Mouse (Mus musculus): Measurements from ENCODE around the gene Gm13420. TPM values are rescaled to one million over a fixed set of nuclear protein-coding genes. Genes with fewer than 3 reads are reported as not detected.
A peak's percentile ranks its signal among the peaks of the same experiment; 100 is the strongest.

The Gm13420 gene
- polyA plus RNA-seq, 1 experiment from 2014 or later = not detected

- no peak for DNase-seq (ENCODE audit: low spot score)
- no peak overlapping the region for H3K9ac ChIP-seq (ENCODE audit: low read length)
- H3K4me2 ChIP-seq (ENCODE audit: low read depth, low read length, severe bottlenecking) = no peak overlapping the region
- WGBS = 85% methylated on average over 8 of the region's 8 CpGs
- ATAC-seq (replicated peaks; ENCODE audit: low FRiP score) = no peak
- peaks cover 3% of the 10 kb centered on the region; the same call in 1 of the 2 replicates for H3K36me3 ChIP-seq (ENCODE audit: control insufficient read depth, insufficient read depth, low read length)
- H3K27ac ChIP-seq (ENCODE audit: low read depth, low read length) = no peak overlapping the region
- H3K4me1 ChIP-seq (replicated peaks; ENCODE audit: control insufficient read depth, insufficient read depth, low read length) = no peaks in the 10 kb centered on the region
- H3K9me3 ChIP-seq (ENCODE audit: control insufficient read depth, low read length) = no peaks in the 10 kb centered on the region
- no peaks in the 10 kb centered on the region for H3K27me3 ChIP-seq (ENCODE audit: control insufficient read depth, insufficient read depth, low read length)
- no peak overlapping the region for H3K4me3 ChIP-seq (ENCODE audit: low read depth, low read length)
Measured at GRCm38 (mm10) chr2:29771611-29772461, 20.4 kb upstream of the Gm13420 start.

- no peak overlapping the region for H3K27ac ChIP-seq (ENCODE audit: low read depth, low read length)
- H3K4me1 ChIP-seq (replicated peaks; ENCODE audit: control insufficient read depth, insufficient read depth, low read length) = no peaks in the 10 kb centered on the region
- no peak for ATAC-seq (replicated peaks; ENCODE audit: low FRiP score)
- no peaks in the 10 kb centered on the region for H3K9me3 ChIP-seq (ENCODE audit: control insufficient read depth, low read length)
- H3K27me3 ChIP-seq (ENCODE audit: control insufficient read depth, insufficient read depth, low read length) = no peaks in the 10 kb centered on the region
- no peak overlapping the region for H3K4me2 ChIP-seq (ENCODE audit: low read depth, low read length, severe bottlenecking)
- no peak for DNase-seq (ENCODE audit: low spot score)
- no peak overlapping the region for H3K9ac ChIP-seq (ENCODE audit: low read length)
- no peak overlapping the region for H3K4me3 ChIP-seq (ENCODE audit: low read depth, low read length)
- H3K36me3 ChIP-seq (ENCODE audit: control insufficient read depth, insufficient read depth, low read length) = no peaks in the 10 kb centered on the region; the same call in 1 of the 2 replicates
Measured at GRCm38 (mm10) chr2:29770162-29770561, 18.7 kb upstream of the Gm13420 start.

GRCm38 (mm10) chr2:29768901-29769300 is 17.4 kb upstream of the Gm13420 start:
- H3K9me3 ChIP-seq (ENCODE audit: control insufficient read depth, low read length) = no peaks in the 10 kb centered on the region
- no peaks in the 10 kb centered on the region for H3K4me1 ChIP-seq (replicated peaks; ENCODE audit: control insufficient read depth, insufficient read depth, low read length)
- no peak overlapping the region for H3K4me2 ChIP-seq (ENCODE audit: low read depth, low read length, severe bottlenecking)
- no peak overlapping the region for H3K27ac ChIP-seq (ENCODE audit: low read depth, low read length)
- no peak for ATAC-seq (replicated peaks; ENCODE audit: low FRiP score)
- no peak overlapping the region for H3K9ac ChIP-seq (ENCODE audit: low read length)
- DNase-seq (ENCODE audit: low spot score) = no peak
- WGBS = 73% methylated on average over 9 of the region's 9 CpGs
- no peaks in the 10 kb centered on the region for H3K27me3 ChIP-seq (ENCODE audit: control insufficient read depth, insufficient read depth, low read length)
- H3K4me3 ChIP-seq (ENCODE audit: low read depth, low read length) = no peak overlapping the region
- H3K36me3 ChIP-seq (ENCODE audit: control insufficient read depth, insufficient read depth, low read length) = no peaks in the 10 kb centered on the region; the same call in 1 of the 2 replicates

GRCm38 (mm10) chr2:29767976-29768709 is 16.7 kb upstream of the Gm13420 start:
- H3K9ac ChIP-seq (ENCODE audit: low read length) = no peak overlapping the region
- no peak overlapping the region for H3K27ac ChIP-seq (ENCODE audit: low read depth, low read length)
- DNase-seq (ENCODE audit: low spot score) (no peak), ATAC-seq (replicated peaks; ENCODE audit: low FRiP score) (no peak)
- H3K36me3 ChIP-seq (ENCODE audit: control insufficient read depth, insufficient read depth, low read length) = no peaks in the 10 kb centered on the region; the same call in 1 of the 2 replicates
- 75% methylated on average over 11 of the region's 11 CpGs for WGBS
- H3K4me1 ChIP-seq (replicated peaks; ENCODE audit: control insufficient read depth, insufficient read depth, low read length) = no peaks in the 10 kb centered on the region
- H3K9me3 ChIP-seq (ENCODE audit: control insufficient read depth, low read length) = no peaks in the 10 kb centered on the region
- H3K4me3 ChIP-seq (ENCODE audit: low read depth, low read length) = no peak overlapping the region
- H3K27me3 ChIP-seq (ENCODE audit: control insufficient read depth, insufficient read depth, low read length) = no peaks in the 10 kb centered on the region
- H3K4me2 ChIP-seq (ENCODE audit: low read depth, low read length, severe bottlenecking) = no peak overlapping the region

GRCm38 (mm10) chr2:29764831-29765230 is 13.3 kb upstream of the Gm13420 start:
- DNase-seq (ENCODE audit: low spot score) (peak; percentile 86), ATAC-seq (replicated peaks; ENCODE audit: low FRiP score) (no peak)
- Histone ChIP-seq H3K27ac (ENCODE audit: low read depth, low read length) (no peak overlapping the region), H3K9ac (ENCODE audit: low read length) (no peak overlapping the region), H3K27me3 (ENCODE audit: control insufficient read depth, insufficient read depth, low read length) (no peaks in the 10 kb centered on the region), H3K4me3 (ENCODE audit: low read depth, low read length) (no peak overlapping the region), H3K4me1 (replicated peaks; ENCODE audit: control insufficient read depth, insufficient read depth, low read length) (no peaks in the 10 kb centered on the region), H3K9me3 (ENCODE audit: control insufficient read depth, low read length) (no peaks in the 10 kb centered on the region), H3K4me2 (ENCODE audit: low read depth, low read length, severe bottlenecking) (no peak overlapping the region), H3K36me3 (ENCODE audit: control insufficient read depth, insufficient read depth, low read length) (no peaks in the 10 kb centered on the region)
- 9% methylated on average over 1 of the region's 1 CpGs for WGBS

GRCm38 (mm10) chr2:29755693-29756092 is 4.2 kb upstream of the Gm13420 start:
- H3K9ac ChIP-seq (ENCODE audit: low read length) = no peak overlapping the region
- H3K4me2 ChIP-seq (ENCODE audit: low read depth, low read length, severe bottlenecking) = no peak overlapping the region

GRCm38 (mm10) chr2:29752397-29752796 is 912 bp upstream of the Gm13420 start:
- Histone ChIP-seq H3K9me3 (ENCODE audit: control insufficient read depth, low read length) (no peaks in the 10 kb centered on the region), H3K27me3 (ENCODE audit: control insufficient read depth, insufficient read depth, low read length) (peaks cover 39% of the 10 kb centered on the region), H3K4me2 (ENCODE audit: low read depth, low read length, severe bottlenecking) (no peak overlapping the region), H3K4me3 (ENCODE audit: low read depth, low read length) (no peak overlapping the region), H3K4me1 (replicated peaks; ENCODE audit: control insufficient read depth, insufficient read depth, low read length) (peaks cover 5% of the 10 kb centered on the region), H3K36me3 (ENCODE audit: control insufficient read depth, insufficient read depth, low read length) (no peaks in the 10 kb centered on the region), H3K9ac (ENCODE audit: low read length) (no peak overlapping the region), H3K27ac (ENCODE audit: low read depth, low read length) (no peak overlapping the region)
- DNase-seq (ENCODE audit: low spot score) (no peak), ATAC-seq (replicated peaks; ENCODE audit: low FRiP score) (no peak)
- 81% methylated on average over 5 of the region's 5 CpGs for WGBS

More at GRCm38 (mm10) chr2:29755693-29756092, 4.2 kb upstream of the Gm13420 start:
- ATAC-seq (replicated peaks; ENCODE audit: low FRiP score) = no peak
- DNase-seq (ENCODE audit: low spot score) = no peak
- Histone ChIP-seq H3K4me1 (replicated peaks; ENCODE audit: control insufficient read depth, insufficient read depth, low read length) (peaks cover 4% of the 10 kb centered on the region), H3K4me3 (ENCODE audit: low read depth, low read length) (no peak overlapping the region), H3K36me3 (ENCODE audit: control insufficient read depth, insufficient read depth, low read length) (no peaks in the 10 kb centered on the region), H3K27me3 (ENCODE audit: control insufficient read depth, insufficient read depth, low read length) (peaks cover 25% of the 10 kb centered on the region), H3K27ac (ENCODE audit: low read depth, low read length) (no peak overlapping the region), H3K9me3 (ENCODE audit: control insufficient read depth, low read length) (no peaks in the 10 kb centered on the region)

- no peak overlapping the region for H3K9ac ChIP-seq (ENCODE audit: low read length)
- peaks cover 57% of the 10 kb centered on the region for H3K27me3 ChIP-seq (ENCODE audit: control insufficient read depth, insufficient read depth, low read length)
- H3K27ac ChIP-seq (ENCODE audit: low read depth, low read length) = no peak overlapping the region
- WGBS = 85% methylated on average over 4 of the region's 4 CpGs
- H3K4me1 ChIP-seq (replicated peaks; ENCODE audit: control insufficient read depth, insufficient read depth, low read length) = peaks cover 10% of the 10 kb centered on the region
- no peaks in the 10 kb centered on the region for H3K9me3 ChIP-seq (ENCODE audit: control insufficient read depth, low read length)
- DNase-seq (ENCODE audit: low spot score) (no peak), ATAC-seq (replicated peaks; ENCODE audit: low FRiP score) (no peak)
- H3K4me3 ChIP-seq (ENCODE audit: low read depth, low read length) = no peak overlapping the region
- H3K4me2 ChIP-seq (ENCODE audit: low read depth, low read length, severe bottlenecking) = no peak overlapping the region
- H3K36me3 ChIP-seq (ENCODE audit: control insufficient read depth, insufficient read depth, low read length) = no peaks in the 10 kb centered on the region
Measured at GRCm38 (mm10) chr2:29748499-29748898, 3.0 kb downstream of the Gm13420 start.

Measured in forebrain, embryonic 11.5 days (tissue).